In genomic region chr11:82101087-82101486, GRCm38 (mm10) we compare ENCODE assay signal across 21 mouse cellular contexts. TPM values are rescaled to one million over a fixed set of nuclear protein-coding genes. Genes with fewer than 3 reads are reported as not detected.
"Had no signal": no experiment of that assay in that cellular context is flagged by ENCODE, and none has a peak within 500 bp of the region (broad histone marks: within the 10 kb centered on the region; RNA-seq: fewer than 3 reads in every experiment).

No protein-coding gene starts in this region.

- H3K9ac ChIP-seq: liver, embryonic 12.5 days; neural tube, embryonic 15.5 days had no signal

- H3K27ac ChIP-seq: kidney, postnatal 0 days; limb, embryonic 10.5 days; liver, embryonic 12.5 days; midbrain, embryonic 10.5 days; neural tube, embryonic 15.5 days had no signal

- DNase-seq: kidney, adult 11 months; kidney, adult 9 months; kidney, postnatal 36 days; lung, postnatal 4 days; midbrain, embryonic 14.5 days; right cerebral cortex, adult 18-20 months; right cerebral cortex, postnatal 25 days; thymus, postnatal 4 days had no signal

- H3K4me3 ChIP-seq: limb, embryonic 10.5 days; liver, embryonic 12.5 days; midbrain, embryonic 10.5 days; myocyte; neural tube, embryonic 15.5 days had no signal

- H3K36me3 ChIP-seq: limb, embryonic 10.5 days; liver, embryonic 12.5 days; midbrain, embryonic 10.5 days; neural tube, embryonic 15.5 days had no signal

- H3K9me3 ChIP-seq: limb, embryonic 10.5 days; liver, embryonic 12.5 days; midbrain, embryonic 10.5 days; neural tube, embryonic 15.5 days had no signal

- H3K27me3 ChIP-seq: liver, embryonic 12.5 days; neural tube, embryonic 15.5 days had no signal

- H3K4me1 ChIP-seq: liver, embryonic 12.5 days; midbrain, embryonic 10.5 days; neural tube, embryonic 15.5 days had no signal

- ATAC-seq: liver, embryonic 12.5 days had no signal

- H3K4me2 ChIP-seq: liver, embryonic 12.5 days; neural tube, embryonic 15.5 days had no signal

RNA-seq across cellular contexts. Expression of gene Ccl12, which starts 0.6 kb away (rescaled TPM):
- polyA plus RNA-seq: limb, embryonic 10.5 days; midbrain, embryonic 10.5 days; myocyte had no signal

RNA-seq across cellular contexts. Expression of gene Ccl8, which starts 13.9 kb away (rescaled TPM):
- total RNA-seq: layer of hippocampus, adult 18-20 months; layer of hippocampus, postnatal 10 days had no signal
- polyA plus RNA-seq: limb, embryonic 10.5 days; limb, embryonic 14.5 days; liver, embryonic 12.5 days; liver, embryonic 16.5 days; lung, embryonic 16.5 days; midbrain, embryonic 10.5 days; midbrain, embryonic 14.5 days; neural tube, embryonic 11.5 days; neural tube, embryonic 15.5 days; stomach, embryonic 16.5 days had no signal

RNA-seq across cellular contexts. Expression of gene Ccl11, which starts 43.5 kb away (rescaled TPM):
- polyA plus RNA-seq: limb, embryonic 10.5 days; midbrain, embryonic 10.5 days; midbrain, embryonic 14.5 days; myocyte had no signal

RNA-seq across cellular contexts. Expression of gene Ccl7, which starts 55.6 kb away (rescaled TPM):
- total RNA-seq: layer of hippocampus, adult 18-20 months had no signal
- polyA plus RNA-seq: limb, embryonic 10.5 days had no signal
